Mouse (Mus musculus) hindbrain, embryonic 16.5 days (tissue): Measurements from ENCODE around the gene Kctd4. TPM values are rescaled to one million over a fixed set of nuclear protein-coding genes. Genes with fewer than 3 reads are reported as not detected.
"Not testable (repeated sequence)": the region's sequence is repeated elsewhere in the genome, so short reads cannot be mapped to it uniquely, and the experiment has no call there.

Source experiments
- ATAC-seq: fragments of 200-750 bp; cut with Nextera tagmentation; 2 replicates; pipeline ENCODE4 v1.8.0; 2017; ENCODE audit warnings: moderate TSS enrichment, moderate library complexity
- H3K27ac ChIP-seq: fragments of 300-500 bp; sonication (generic); 2 replicates; pipeline ENCODE4 v1.5.1; 2014; ENCODE audit warnings: low read depth, mild to moderate bottlenecking, control low read depth, low read length, moderate library complexity
- H3K27me3 ChIP-seq: fragments of 300-500 bp; sonication (generic); replicated peaks from 2 replicates; pipeline ENCODE4 v1.6.1; 2014; ENCODE audit warnings: low read length; ENCODE audit not compliant: control insufficient read depth, insufficient read depth
- H3K36me3 ChIP-seq: fragments of 300-500 bp; sonication (generic); 2 replicates; pipeline ENCODE4 v1.6.1; 2014; ENCODE audit warnings: mild to moderate bottlenecking, low read length, moderate library complexity, mixed read lengths; ENCODE audit not compliant: control insufficient read depth, insufficient read depth
- H3K4me1 ChIP-seq: fragments of 300-500 bp; sonication (generic); 2 replicates; pipeline ENCODE4 v1.6.1; 2014; ENCODE audit warnings: low read depth, low read length; ENCODE audit not compliant: control insufficient read depth, insufficient read depth
- H3K4me2 ChIP-seq: fragments of 300-500 bp; sonication (generic); 2 replicates; pipeline ENCODE4 v1.6.1; 2014; ENCODE audit warnings: mild to moderate bottlenecking, low read length, control low read depth, moderate library complexity
- H3K4me3 ChIP-seq: fragments of 300-500 bp; sonication (generic); 2 replicates; pipeline ENCODE4 v1.5.1; 2014; ENCODE audit warnings: mild to moderate bottlenecking, low read length, control low read depth, moderate library complexity
- H3K9ac ChIP-seq: fragments of 300-500 bp; sonication (generic); 2 replicates; pipeline ENCODE4 v1.6.1; 2014; ENCODE audit warnings: low read depth, mild to moderate bottlenecking, control low read depth, low read length, moderate library complexity
- H3K9me3 ChIP-seq: fragments of 300-500 bp; sonication (generic); 2 replicates; pipeline ENCODE4 v1.6.1; 2014; ENCODE audit warnings: mild to moderate bottlenecking, low read length, moderate library complexity; ENCODE audit not compliant: control insufficient read depth
- WGBS: fragments of 180-500 bp; shearing (Covaris S2); extraction: QIAGEN DNeasy Blood & Tissue Kit; methylation state at CpG from one replicate; pipeline ENCODE4 v1.1.7; 2014; 5-methylcytosine and 5-hydroxymethylcytosine counted together
- polyA plus RNA-seq: library from polyadenylated mRNA; unstranded; fragments of >200 nt; fragmentation: Nextera tagmentation; extraction: Ambion mirVana; gene quantifications from 2 replicates; pipeline ENCODE4 v1.2.1, GENCODE M21; 2015

Kctd4 gene
- 6.2 and 6.7 TPM in 2 replicates for polyA plus RNA-seq

DNA sequence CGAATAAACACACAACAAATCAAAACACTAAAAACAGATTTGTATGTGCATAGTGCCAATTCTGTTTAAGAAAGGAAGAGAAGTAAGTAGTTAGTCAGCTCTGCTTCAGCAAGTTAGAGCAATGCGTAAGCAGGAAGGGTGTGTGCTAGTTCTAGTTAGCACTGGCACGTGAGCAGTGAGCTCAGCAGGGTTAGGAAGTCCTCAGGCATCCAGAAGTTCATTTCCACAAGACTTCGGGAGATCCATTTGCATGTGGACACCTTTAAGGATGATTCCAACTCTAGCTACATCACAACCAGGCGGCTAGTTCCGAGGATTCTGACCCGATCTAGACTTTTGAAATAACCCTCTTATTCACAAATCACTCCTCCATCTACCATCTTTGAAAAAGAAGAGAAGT is at the start of gene Kctd4:
Gene Kctd4, plus strand, starts transcription at position 244 of the 400 bp plus-strand sequence.
- H3K9ac ChIP-seq, result no peak within 1 kb of the TSS
- H3K27ac ChIP-seq, result no peak within 1 kb of the TSS
- H3K4me2 ChIP-seq, result no peak within 1 kb of the TSS
- ATAC-seq, result no peak
- no peaks in the 10 kb centered on the region for H3K9me3 ChIP-seq
- H3K4me1 ChIP-seq, result no peaks in the 10 kb centered on the region
- H3K27me3 ChIP-seq, result no peaks in the 10 kb centered on the region
- no peaks in the 10 kb centered on the region for H3K36me3 ChIP-seq
- no peak within 1 kb of the TSS for H3K4me3 ChIP-seq
- WGBS, result 91% methylated on average over 7 of the region's 7 CpGs

DNA sequence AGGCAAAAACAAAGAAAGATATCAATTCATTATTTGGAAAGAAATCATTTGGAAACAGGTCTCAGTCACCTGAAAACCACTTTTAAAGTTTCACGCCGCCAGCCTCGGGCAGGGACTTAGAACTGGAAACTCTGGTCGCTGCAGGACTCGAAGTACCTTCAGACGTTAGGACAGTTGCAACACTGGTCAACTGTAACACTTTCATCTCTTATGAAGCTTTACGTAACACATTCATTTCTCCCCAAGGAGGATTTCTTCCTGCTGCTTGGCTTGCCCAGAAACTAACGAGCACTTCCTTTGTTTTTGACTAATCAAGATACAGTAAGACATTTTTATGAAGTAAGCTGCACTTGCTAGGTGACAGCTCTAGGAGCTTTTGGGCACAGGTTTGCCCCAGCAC is 47.9 kb upstream of the Kctd4 start:
- Histone ChIP-seq H3K36me3 (peaks cover 4% of the 10 kb centered on the region; the same call in 1 of the 2 replicates), H3K4me3 (no peak overlapping the region), H3K27ac (no peak overlapping the region), H3K27me3 (no peaks in the 10 kb centered on the region), H3K4me2 (no peak overlapping the region), H3K9me3 (no peaks in the 10 kb centered on the region), H3K9ac (no peak overlapping the region), H3K4me1 (no peaks in the 10 kb centered on the region)
- WGBS, result 90% methylated on average over 8 of the region's 8 CpGs
- no peak for ATAC-seq

DNA sequence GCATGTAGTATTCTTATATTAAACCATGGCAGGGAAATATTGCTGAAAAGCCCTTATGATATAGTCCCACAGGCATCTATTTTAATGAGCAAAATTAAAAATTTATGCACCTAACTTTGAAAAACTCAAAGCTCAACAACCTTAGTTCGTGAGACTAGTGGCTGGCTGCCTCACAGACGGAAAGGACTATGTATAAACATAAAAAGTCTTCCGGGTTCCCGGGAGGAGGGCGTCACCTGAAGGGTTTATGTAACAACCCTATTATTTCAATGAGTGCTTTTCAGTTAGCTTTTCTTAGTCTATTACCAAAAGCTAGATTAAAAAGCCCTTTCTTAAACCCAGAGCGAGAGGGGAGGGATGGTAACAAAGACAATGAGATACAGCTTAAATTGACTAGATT is 42.8 kb upstream of the Kctd4 start:
- no peak overlapping the region for H3K27ac ChIP-seq
- 68% methylated on average over 6 of the region's 6 CpGs for WGBS
- no peak for ATAC-seq

DNA sequence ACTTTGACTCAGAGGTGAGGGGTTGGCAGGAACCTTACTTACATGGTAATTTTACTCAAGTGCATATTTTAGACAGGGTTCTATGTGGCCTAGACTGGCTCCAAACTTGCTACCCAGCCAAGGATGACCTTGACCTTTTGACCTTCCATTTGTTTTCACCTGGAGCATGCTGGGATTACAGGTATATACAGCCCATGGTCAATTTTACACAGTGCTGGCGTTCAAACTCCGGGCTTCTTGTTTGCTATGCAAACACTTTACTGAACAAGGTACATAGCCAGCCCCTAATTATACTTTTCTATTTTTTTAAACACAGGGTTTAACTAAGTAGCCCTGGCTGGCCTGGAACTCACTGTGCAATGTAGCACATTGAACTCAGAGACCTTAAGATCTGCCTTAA is 42.1 kb upstream of the Kctd4 start:
- Histone ChIP-seq H3K9me3 (no peaks in the 10 kb centered on the region), H3K4me3 (no peak overlapping the region), H3K4me2 (no peak overlapping the region), H3K27me3 (no peaks in the 10 kb centered on the region), H3K27ac (no peak overlapping the region), H3K9ac (no peak overlapping the region), H3K4me1 (no peaks in the 10 kb centered on the region), H3K36me3 (no peaks in the 10 kb centered on the region)
- WGBS, result 92% methylated on average over 2 of the region's 2 CpGs
- no peak for ATAC-seq

More for the DNA sequence above, 42.8 kb upstream of the Kctd4 start:
- Histone ChIP-seq H3K4me2 (no peak overlapping the region), H3K27me3 (no peaks in the 10 kb centered on the region), H3K36me3 (no peaks in the 10 kb centered on the region), H3K9ac (no peak overlapping the region), H3K4me1 (no peaks in the 10 kb centered on the region), H3K9me3 (no peaks in the 10 kb centered on the region), H3K4me3 (no peak overlapping the region)

DNA sequence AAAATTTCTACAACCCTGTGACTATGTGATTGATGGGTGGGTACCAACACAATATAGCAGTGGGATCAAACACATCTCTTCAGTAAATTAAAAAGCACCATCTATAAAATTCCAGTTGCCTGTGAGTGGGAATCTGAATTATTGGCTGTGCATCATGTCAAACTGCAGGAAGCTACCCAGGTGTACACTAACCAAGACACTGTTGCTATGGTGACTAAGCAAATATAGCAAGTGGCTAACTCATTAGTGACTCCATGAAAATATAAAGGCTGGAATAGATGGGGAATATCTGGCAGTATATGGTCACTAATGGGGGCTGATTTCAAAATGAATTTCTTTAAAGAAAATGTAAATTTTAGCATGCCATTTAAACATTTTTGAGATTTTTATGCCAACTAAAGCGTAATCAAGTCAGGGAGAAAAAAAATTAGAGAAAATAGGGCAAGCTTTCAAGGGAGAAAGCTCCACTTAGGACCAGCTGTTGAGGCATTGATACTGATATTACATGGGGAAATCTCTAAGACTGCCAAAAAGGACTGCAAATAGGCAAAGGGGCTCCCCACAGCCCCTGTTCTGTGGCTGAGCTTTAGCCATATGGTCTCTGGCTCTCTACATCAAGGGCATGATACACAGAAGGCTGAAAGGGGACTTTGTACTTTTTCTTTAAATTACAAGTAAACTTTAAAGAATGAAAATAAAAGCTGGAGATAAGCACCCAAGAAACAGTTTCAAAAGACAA is 31.3 kb upstream of the Kctd4 start:
- H3K27ac ChIP-seq, result no peak overlapping the region
- no peaks in the 10 kb centered on the region for H3K27me3 ChIP-seq
- H3K36me3 ChIP-seq, result no peaks in the 10 kb centered on the region
- H3K9me3 ChIP-seq, result no peaks in the 10 kb centered on the region
- H3K9ac ChIP-seq, result no peak overlapping the region
- H3K4me1 ChIP-seq, result no peaks in the 10 kb centered on the region; the same call in none of the 2 replicates
- no peak overlapping the region for H3K4me3 ChIP-seq
- 71% methylated on average over 1 of the region's 1 CpGs for whole genome bisulfite sequencing
- H3K4me2 ChIP-seq, result no peak overlapping the region
- peak; percentile 48; the same call in 1 of the 2 replicates for ATAC-seq

DNA sequence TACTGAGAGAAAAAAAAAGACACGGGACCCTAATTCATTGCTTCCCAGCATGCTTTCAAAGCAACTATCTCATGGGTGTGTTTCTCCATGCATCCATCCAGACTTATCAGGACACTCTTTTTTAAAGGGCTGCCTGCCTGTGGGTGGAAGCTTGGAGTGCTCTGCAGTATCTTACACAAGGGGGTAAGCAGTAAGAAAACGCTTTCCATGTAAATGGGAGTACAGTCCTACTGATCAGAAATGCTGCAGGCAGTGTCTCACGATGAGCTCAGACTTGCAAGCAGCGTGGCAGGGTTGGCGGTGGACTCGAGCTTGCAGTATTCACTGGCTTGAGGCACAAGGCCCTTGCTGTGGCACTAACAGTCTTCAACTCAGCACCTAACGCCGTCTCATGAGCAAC is 25.1 kb upstream of the Kctd4 start:
- H3K4me1 ChIP-seq, H3K27me3 ChIP-seq, ATAC-seq, H3K36me3 ChIP-seq, H3K4me2 ChIP-seq, H3K9ac ChIP-seq, H3K9me3 ChIP-seq, H3K4me3 ChIP-seq, H3K27ac ChIP-seq: not testable (repeated sequence)
- 82% methylated on average over 8 of the region's 8 CpGs for WGBS

DNA sequence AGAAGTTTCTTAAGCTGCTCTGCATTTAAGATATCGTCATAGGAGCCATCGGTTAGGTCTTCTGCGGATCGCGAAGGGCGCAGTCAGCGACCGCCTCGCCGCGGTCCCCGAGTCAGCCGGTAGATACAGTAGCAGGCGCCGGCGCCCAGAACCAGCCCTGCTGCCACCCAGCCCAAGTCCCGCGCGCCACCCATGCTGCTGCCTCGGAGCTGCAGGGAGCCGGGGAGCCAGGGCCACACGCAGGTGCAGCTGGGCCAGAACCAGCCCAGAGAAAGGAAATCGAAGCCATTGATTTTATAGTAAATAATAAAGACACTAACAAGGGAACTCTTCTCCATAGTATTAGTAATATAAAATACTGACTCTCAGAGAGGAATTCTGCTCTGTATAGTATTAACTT is 23.5 kb upstream of the Kctd4 start:
- H3K9ac ChIP-seq, result no peak overlapping the region
- H3K4me2 ChIP-seq, result no peak overlapping the region
- ATAC-seq, result no peak
- H3K27me3 ChIP-seq, result no peaks in the 10 kb centered on the region
- no peaks in the 10 kb centered on the region for H3K4me1 ChIP-seq
- H3K4me3 ChIP-seq, result no peak overlapping the region
- no peaks in the 10 kb centered on the region for H3K9me3 ChIP-seq
- 97% methylated on average over 23 of the region's 23 CpGs for WGBS
- H3K36me3 ChIP-seq, result no peaks in the 10 kb centered on the region
- no peak overlapping the region for H3K27ac ChIP-seq

DNA sequence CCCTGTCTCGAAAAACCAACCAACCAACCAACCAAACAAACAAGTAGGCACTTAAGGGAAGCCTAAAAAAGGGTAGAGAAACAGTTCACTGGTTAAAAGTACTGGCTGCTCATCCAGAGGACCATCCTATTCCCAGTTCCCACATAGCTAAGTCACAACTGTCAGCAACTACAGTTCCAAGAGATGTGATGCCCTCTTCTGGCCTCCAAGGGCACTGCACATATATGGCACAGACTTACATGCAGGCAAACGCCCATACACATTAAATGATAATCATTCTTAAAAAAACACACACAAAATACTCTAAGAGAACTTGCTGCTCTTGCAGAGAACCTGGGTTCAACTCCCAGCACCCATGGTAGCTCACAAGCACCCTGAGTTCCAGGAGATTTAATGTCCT is 20.4 kb upstream of the Kctd4 start:
- no peak overlapping the region for H3K27ac ChIP-seq
- H3K9me3 ChIP-seq, result no peaks in the 10 kb centered on the region
- no peak overlapping the region for H3K4me3 ChIP-seq
- WGBS, result 90% methylated on average over 2 of the region's 2 CpGs
- no peak overlapping the region for H3K9ac ChIP-seq
- no peaks in the 10 kb centered on the region for H3K27me3 ChIP-seq
- no peaks in the 10 kb centered on the region for H3K4me1 ChIP-seq
- no peak overlapping the region for H3K4me2 ChIP-seq
- no peaks in the 10 kb centered on the region for H3K36me3 ChIP-seq
- no peak for ATAC-seq

DNA sequence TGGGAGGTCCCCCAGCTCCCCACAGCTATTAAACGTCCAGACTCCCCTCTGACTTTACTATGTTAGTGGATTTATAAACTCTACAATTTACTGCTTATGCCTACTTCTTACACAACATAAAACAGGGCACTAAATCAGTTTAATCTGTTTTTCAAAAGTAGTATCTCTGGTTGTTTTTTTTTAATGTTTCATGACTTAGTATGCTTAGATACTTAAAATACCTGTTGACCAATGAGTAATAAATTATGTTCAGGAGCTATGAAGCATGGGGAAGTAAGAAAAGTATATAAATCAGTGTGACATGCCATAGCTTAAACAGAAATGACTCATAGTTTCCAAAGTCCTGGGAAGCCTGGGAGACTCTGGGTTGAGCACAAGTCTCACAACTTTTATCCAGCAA is 17.1 kb upstream of the Kctd4 start:
- Histone ChIP-seq H3K4me1 (no peaks in the 10 kb centered on the region), H3K4me2 (no peak overlapping the region), H3K27me3 (no peaks in the 10 kb centered on the region), H3K36me3 (no peaks in the 10 kb centered on the region), H3K9ac (no peak overlapping the region), H3K4me3 (no peak overlapping the region), H3K9me3 (no peaks in the 10 kb centered on the region), H3K27ac (no peak overlapping the region)
- no peak for ATAC-seq
- 87% methylated on average over 1 of the region's 1 CpGs for WGBS
